Mouse (Mus musculus): ENCODE results near the gene Lrwd1.
"Not testable (repeated sequence)": the region's sequence is repeated elsewhere in the genome, so short reads cannot be mapped to it uniquely, and the experiment has no call there.

Lrwd1 gene

GRCm38 (mm10) chr5:136147704-136148103, 11.8 kb upstream of the Lrwd1 start:
- no peak for DNase-seq (ENCODE audit: low spot score in 2 of 2)

GRCm38 (mm10) chr5:136146936-136147335, 11.1 kb upstream of the Lrwd1 start:
- no peak for DNase-seq (ENCODE audit: low spot score in 2 of 2)

- DNase-seq (ENCODE audit: low spot score in 2 of 2) = no peak
Observed at GRCm38 (mm10) chr5:136144606-136145430, 8.9 kb upstream of the Lrwd1 start.

- no peak for DNase-seq (ENCODE audit: low spot score in 2 of 2)
Observed at GRCm38 (mm10) chr5:136143161-136143755, 7.4 kb upstream of the Lrwd1 start.

GRCm38 (mm10) chr5:136142746-136143145, 6.9 kb upstream of the Lrwd1 start:
- no peak for DNase-seq (ENCODE audit: low spot score in 2 of 2)

GRCm38 (mm10) chr5:136140057-136140482, 4.2 kb upstream of the Lrwd1 start:
- DNase-seq (ENCODE audit: low spot score in 2 of 2) = no peak

- DNase-seq (ENCODE audit: low spot score in 2 of 2) = peak in 1 of 2 experiments; percentile 69
Observed at GRCm38 (mm10) chr5:136139393-136139792, 3.5 kb upstream of the Lrwd1 start.

GRCm38 (mm10) chr5:136137658-136138274, 1.9 kb upstream of the Lrwd1 start:
- peak; percentile 70 to 87 for DNase-seq (ENCODE audit: low spot score in 2 of 2)

- no peak for DNase-seq (ENCODE audit: low spot score in 2 of 2)
Observed at GRCm38 (mm10) chr5:136136292-136136990, 567 bp upstream of the Lrwd1 start.

GRCm38 (mm10) chr5:136122165-136122564, 13.7 kb downstream of the Lrwd1 start:
- DNase-seq (ENCODE audit: low spot score in 2 of 2) = no peak

- DNase-seq (ENCODE audit: low spot score in 2 of 2) = no peak
Observed at GRCm38 (mm10) chr5:136116784-136117112, 19.1 kb downstream of the Lrwd1 start.

- DNase-seq (ENCODE audit: low spot score in 2 of 2) = peak; percentile 97 to 99
Observed at GRCm38 (mm10) chr5:136115891-136116783, 19.7 kb downstream of the Lrwd1 start, which contains the start of gene Polr2j. TSS of gene Polr2j (plus strand) at chr5:136116631.

GRCm38 (mm10) chr5:136113546-136113945, 22.3 kb downstream of the Lrwd1 start:
- not testable (repeated sequence) for DNase-seq (ENCODE audit: low spot score in 2 of 2)

GRCm38 (mm10) chr5:136109042-136109441, 26.8 kb downstream of the Lrwd1 start:
- no peak for DNase-seq (ENCODE audit: low spot score in 2 of 2)

GRCm38 (mm10) chr5:136108486-136108885, 27.4 kb downstream of the Lrwd1 start:
- no peak for DNase-seq (ENCODE audit: low spot score in 2 of 2)

- peak; percentile 54 to 82 for DNase-seq (ENCODE audit: low spot score in 2 of 2)
Observed at GRCm38 (mm10) chr5:136104511-136104910, 31.4 kb downstream of the Lrwd1 start.

GRCm38 (mm10) chr5:136102099-136102820, 33.6 kb downstream of the Lrwd1 start:
- peak; percentile 58 to 85 for DNase-seq (ENCODE audit: low spot score in 2 of 2)

GRCm38 (mm10) chr5:136098536-136098935, 37.3 kb downstream of the Lrwd1 start:
- DNase-seq (ENCODE audit: low spot score in 2 of 2) = no peak

- DNase-seq (ENCODE audit: low spot score in 2 of 2) = no peak
Observed at GRCm38 (mm10) chr5:136095089-136095488, 40.8 kb downstream of the Lrwd1 start.

- DNase-seq (ENCODE audit: low spot score in 2 of 2) = no peak
Observed at GRCm38 (mm10) chr5:136094249-136095010, 41.4 kb downstream of the Lrwd1 start.

Data from spleen, postnatal 4 days (tissue).